Mouse (Mus musculus) c-Kit-positive CD71-positive TER-119-negative erythroid progenitor cells, embryonic 14.5 days (primary cell): ENCODE data around the gene Gm21958.
"Not testable (repeated sequence)": the region's sequence is repeated elsewhere in the genome, so short reads cannot be mapped to it uniquely, and the experiment has no call there.

ENCODE experiments used
- DNase-seq: peaks from one replicate; pipeline ENCODE4 v3.0.0-alpha.2; 2013; ENCODE audit warnings: low read depth

Gm21958 gene

DNA sequence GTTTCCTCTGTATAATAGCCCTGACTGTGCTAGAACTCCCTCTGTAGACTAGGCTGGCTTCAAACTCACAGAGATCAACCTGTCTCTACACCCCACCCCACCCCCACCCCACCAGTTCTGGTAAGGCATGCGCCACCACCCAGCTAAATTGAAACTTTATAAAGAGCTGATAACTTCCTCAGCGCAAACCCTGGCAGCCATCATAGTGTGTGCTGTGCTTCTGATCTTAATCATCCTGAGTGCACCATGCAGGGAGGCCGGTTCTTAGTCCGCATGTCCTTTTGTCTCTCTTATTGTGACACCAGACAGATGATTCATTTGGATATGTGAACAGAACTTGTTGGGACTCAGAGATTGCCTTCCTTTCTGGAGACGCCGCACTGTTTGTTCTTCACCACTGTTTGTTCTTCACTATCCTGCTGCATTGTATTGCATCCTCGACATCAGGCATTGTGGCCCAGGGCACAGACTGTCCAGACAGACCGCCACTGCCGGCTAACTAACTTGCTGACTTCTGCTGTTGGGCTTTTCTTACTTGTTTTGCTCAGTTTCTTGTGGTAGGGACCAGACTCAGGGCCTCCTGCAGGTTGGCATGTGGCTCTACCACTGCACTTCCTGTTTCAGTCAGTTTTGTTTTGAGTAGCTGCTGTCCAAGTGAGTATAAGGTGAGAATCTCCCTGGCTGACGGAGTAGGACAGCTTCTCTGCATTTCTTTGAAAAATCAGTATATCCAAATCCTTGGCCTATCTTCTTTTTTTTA, 9.8 kb upstream of the Gm21958 start:
- DNase-seq, result no peak

- no peak for DNase-seq
Observed at GRCm38 (mm10) chr3:54718947-54719346, 4.8 kb upstream of the Gm21958 start.

DNA sequence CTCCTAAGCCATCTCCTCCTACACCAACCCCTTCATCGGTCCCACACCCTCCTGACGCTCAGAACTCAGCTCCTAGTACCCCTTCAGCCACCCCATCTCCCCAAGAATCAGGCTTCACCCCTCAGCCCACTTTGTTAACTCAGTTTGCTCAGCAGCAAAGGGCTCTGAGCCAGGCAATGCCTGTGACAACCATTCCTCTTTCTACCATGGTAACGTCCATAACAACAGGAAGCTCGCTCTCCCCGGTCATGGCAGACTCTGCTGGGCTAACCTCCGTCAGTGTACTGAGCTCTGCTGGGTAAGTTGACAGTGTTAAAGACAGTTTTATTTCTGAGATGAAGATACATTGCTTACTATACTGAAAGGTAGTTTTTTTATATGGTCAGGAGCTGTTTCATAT, 3.2 kb upstream of the Gm21958 start:
- no peak for DNase-seq

DNA sequence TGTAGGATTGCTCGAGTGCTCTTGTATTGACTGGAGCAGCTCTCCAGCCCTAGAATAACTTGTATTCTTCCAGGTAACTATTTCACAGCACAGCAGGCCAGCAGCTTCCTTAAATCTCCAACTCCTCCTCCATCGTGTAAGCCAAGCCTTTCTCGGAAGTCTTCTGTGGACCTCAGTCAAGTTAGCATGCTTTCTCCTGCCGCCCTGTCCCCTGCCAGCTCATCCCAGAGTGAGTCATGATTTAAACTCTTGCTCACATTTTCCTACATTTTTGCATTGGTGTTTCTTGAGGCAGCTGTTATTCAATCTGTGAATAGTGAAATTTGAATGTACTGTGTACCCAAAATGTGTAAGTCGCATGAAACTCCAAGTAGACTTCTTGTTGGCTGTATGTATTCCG, 1.3 kb upstream of the Gm21958 start:
- DNase-seq, result no peak

DNA sequence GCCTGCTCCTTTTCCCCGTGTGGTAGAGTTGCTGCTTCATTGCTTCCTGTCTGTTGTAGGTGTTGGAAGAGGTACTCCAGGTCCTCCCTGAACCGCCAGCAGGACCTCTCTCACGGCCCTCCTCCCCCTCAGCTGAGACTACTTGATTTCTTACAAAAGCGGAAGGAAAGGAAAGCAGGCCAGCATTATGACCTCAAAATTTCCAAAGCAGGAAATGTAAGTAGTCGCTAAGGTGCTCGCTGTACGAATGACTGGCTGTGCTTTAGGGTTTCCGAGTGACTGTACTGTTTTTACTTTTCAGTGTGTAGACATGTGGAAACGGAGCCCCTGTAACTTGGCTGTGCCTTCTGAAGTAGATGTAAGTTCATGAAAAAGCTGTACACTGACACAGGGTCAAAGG, 5.2 kb downstream of the Gm21958 start:
- no peak for DNase-seq

DNA sequence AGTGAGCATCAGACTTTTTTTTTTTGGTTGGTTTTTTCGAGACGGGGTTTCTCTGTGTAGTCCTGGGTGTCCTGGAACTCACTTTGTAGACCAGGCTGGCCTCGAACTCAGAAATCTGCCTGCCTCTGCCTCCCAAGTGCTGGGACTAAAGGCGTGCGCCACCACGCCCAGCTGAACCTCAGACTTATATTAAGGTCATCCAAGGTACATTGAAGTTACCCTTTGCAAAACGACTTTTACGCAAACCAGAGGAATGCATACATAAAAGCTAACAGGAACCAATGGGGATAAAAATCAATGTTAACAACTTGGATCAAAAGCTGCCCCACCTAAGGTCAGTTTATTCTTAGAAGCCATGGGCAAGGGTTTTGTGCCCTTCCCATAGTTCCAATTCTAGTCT, 10.0 kb downstream of the Gm21958 start:
- not testable (repeated sequence) for DNase-seq

GRCm38 (mm10) chr3:54699759-54700301, 14.3 kb downstream of the Gm21958 start:
- DNase-seq, result no peak

DNA sequence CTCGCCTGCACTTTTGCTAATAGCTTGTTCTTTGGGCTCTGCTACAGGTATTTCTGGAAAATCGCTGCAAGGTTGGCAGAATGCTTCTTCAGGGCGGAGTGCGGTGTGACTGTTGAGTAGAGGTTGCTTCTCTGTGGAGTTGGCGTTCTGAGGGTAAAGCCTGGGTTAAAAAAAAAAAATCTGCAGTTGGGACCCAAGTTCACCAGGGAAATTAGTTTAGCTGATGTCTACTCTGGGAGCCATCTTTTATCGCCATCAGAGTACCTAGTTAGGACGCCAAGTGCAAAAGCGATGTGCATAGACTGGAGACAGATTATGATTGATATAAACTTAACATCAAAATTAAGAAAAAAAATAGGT, 21.1 kb downstream of the Gm21958 start:
- peak; percentile 52 for DNase-seq

DNA sequence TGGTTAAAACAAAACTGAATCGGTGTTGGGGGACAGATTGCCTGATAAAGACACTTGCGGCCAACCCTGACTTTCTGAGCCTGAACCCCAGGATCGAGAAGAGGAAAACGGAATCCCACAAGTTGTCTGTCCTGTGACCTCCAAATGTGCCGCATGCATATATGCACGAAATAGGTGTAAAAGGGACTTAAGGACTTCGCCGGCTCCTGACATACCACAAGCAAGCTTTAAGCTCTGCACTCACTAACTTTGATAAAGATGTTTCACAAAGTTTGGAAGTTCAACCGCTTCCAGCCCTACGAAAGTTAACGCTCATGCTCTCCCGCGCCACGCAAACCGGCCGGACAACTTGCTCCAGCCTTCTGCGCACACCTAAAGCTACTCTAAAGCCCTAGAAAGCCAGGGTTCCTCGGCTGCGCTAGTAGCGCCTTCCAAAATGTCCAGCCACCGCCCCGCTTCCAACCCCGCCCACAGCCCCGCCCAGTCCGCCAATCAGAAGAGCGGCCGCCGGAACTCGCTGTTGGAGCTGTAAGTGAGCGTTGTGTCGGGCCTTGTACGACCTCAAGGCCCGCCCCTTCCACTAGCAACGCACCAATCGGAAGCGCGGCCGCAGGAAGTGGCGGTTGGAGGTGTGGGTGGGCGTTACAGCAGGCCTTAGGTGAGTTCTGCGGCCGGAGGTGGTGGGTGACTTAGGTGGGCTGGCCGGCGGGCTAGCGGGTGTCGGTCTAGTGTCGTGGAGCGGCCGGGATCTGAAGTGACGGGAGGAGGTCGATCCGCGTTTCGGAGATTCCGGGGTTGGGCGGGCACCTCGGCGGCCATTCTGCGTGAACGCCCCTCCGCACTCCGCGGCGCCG, 21.7 kb downstream of the Gm21958 start, which contains the start of gene Supt20:
Gene Supt20, plus strand, starts transcription at position 606 of the 854 bp plus-strand sequence.
- peak; percentile 91 for DNase-seq

GRCm38 (mm10) chr3:54689091-54689490, 25.1 kb downstream of the Gm21958 start:
- DNase-seq, result no peak

- DNase-seq, result no peak
Observed at GRCm38 (mm10) chr3:54687245-54687644, 26.9 kb downstream of the Gm21958 start.

- no peak for DNase-seq
Observed at GRCm38 (mm10) chr3:54685202-54685601, 29.0 kb downstream of the Gm21958 start.

GRCm38 (mm10) chr3:54681310-54682204, 32.6 kb downstream of the Gm21958 start:
- no peak for DNase-seq

GRCm38 (mm10) chr3:54676818-54677217, 37.3 kb downstream of the Gm21958 start:
- no peak for DNase-seq

DNA sequence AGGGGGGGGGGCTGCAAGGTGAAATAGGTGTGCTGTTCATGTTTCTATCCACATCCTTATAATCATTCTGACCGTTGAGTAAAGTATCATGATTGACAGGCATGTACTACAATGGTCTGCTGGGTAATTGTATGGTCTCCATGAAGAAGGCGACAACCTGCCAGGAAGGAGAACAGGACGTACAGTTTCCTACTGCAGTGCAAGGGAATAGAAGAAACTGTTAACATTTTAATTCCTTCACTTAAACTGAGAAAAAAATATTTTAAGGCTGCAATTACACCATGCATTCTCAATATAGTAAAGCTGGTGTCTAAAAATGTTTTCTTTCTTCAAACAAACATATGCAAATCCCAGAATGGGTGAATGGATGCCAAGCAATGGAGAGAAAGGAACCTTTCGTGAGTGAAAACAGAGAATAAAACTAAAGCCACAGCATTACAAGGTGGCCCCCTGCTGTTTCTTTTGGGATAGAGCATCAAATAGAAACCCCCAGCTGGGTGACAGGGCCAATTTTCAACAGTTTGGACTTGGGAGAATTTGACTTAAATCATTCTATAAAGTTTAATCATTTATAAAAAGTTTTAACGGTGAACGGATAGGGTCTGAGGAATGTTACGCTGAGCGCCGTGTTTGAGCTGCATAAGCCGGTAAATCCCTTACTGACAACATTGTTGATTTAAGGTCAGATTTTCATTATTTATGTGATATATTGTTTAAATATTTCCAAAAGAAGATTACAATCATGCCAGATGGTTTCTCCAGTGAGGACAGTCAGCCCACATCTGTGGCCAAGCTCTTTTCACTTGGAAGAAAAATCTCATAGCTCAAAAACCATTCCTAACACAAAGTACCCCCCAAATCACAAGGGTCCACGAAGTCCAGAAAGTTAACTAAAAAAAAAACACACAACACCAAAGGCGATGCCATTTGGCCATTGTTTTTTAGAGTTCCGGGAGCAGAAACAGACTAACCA, 41.3 kb downstream of the Gm21958 start:
- DNase-seq, result no peak

GRCm38 (mm10) chr3:54672111-54672510, 42.0 kb downstream of the Gm21958 start:
- no peak for DNase-seq

DNA sequence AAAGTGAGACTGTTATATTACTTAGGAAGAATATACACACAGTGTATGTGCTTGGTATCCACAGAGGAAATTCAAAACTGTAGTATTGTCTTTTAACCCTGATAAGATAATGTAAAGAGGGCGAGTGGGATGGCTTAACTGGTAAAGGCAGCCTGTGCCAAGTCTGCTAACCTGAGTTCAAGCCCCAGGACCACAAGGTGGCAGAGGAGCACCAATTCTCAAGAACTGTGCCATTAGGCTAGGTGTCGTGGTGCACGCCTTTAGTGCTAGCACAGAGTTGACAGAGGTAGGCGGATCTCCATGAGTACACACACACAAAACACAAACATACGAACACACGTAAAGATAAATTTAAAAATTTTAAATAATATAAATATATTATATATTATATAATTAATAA, 44.6 kb downstream of the Gm21958 start:
- no peak for DNase-seq

DNA sequence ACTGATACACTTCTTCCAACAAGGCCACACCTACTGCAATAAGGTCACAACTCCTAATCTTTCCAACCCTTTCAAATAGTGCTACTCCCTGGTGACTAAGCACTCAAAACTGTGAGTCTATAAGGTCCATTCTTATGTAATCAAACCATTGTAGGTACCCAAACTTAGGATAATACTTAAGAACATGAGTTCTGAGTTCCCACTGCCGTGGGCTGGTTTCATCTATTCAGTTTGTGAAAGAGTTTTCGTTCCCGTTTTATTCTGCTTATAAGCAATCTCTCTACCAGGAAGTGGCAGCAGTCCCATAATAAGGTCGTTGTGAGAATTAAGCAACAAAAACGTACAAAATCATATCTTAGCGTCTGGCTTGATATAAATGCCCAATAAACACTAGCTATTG, 45.4 kb downstream of the Gm21958 start:
- DNase-seq, result no peak

- DNase-seq, result no peak
Observed at GRCm38 (mm10) chr3:54668141-54668540, 46.0 kb downstream of the Gm21958 start.
